Mouse (Mus musculus) liver, adult (tissue): ENCODE results near the gene Plekhj1.

Source experiments
- GATA4 ChIP-seq: IDR thresholded peaks from 2 replicates; pipeline ENCODE4 v1.6.1; 2014; ENCODE audit warnings: mild to moderate bottlenecking, low read length; ENCODE audit not compliant: insufficient replicate concordance

The Plekhj1 gene

GRCm38 (mm10) chr10:80755291-80756015, 43.0 kb downstream of the Plekhj1 start:
- TF ChIP-seq GATA4: no peak

GRCm38 (mm10) chr10:80754594-80755290, 43.7 kb downstream of the Plekhj1 start, which contains the start of gene Dot1l:
Gene Dot1l, plus strand, starts transcription at chr10:80755206.
- TF ChIP-seq GATA4: no peak; the same call in 1 of the 2 replicates

- no peak for TF ChIP-seq GATA4
Measured at GRCm38 (mm10) chr10:80752079-80752625, 46.3 kb downstream of the Plekhj1 start.

- TF ChIP-seq GATA4: no peak
Measured at GRCm38 (mm10) chr10:80751188-80751832, 47.1 kb downstream of the Plekhj1 start.

- TF ChIP-seq GATA4: no peak
Measured at GRCm38 (mm10) chr10:80748609-80749008, 49.8 kb downstream of the Plekhj1 start.

- TF ChIP-seq GATA4: no peak
Measured at GRCm38 (mm10) chr10:80747410-80747809, 51.0 kb downstream of the Plekhj1 start.
